Mouse (Mus musculus) ES-Bruce4 (cell line): ENCODE measurements around the gene Aldh3a2. TPM values are rescaled to one million over a fixed set of nuclear protein-coding genes. Genes with fewer than 3 reads are reported as not detected.
A peak's percentile ranks its signal among the peaks of the same experiment; 100 is the strongest.

Experiments
- H3K27ac ChIP-seq: 2 replicates; pipeline ENCODE4 v1.5.1; 2012; ENCODE audit warnings: low read length, inconsistent platforms; ENCODE audit not compliant: insufficient read depth
- H3K27me3 ChIP-seq: 2 replicates; pipeline ENCODE4 v1.6.1; 2012; ENCODE audit warnings: mild to moderate bottlenecking, low read length, inconsistent platforms; ENCODE audit not compliant: control insufficient read depth, poor library complexity, insufficient read depth, severe bottlenecking
- H3K36me3 ChIP-seq: 2 replicates; pipeline ENCODE4 v1.6.1; 2012; ENCODE audit warnings: inconsistent platforms, mild to moderate bottlenecking, low read length, moderate library complexity; ENCODE audit not compliant: control insufficient read depth, poor library complexity, insufficient read depth, severe bottlenecking
- H3K4me1 ChIP-seq: one replicate; pipeline ENCODE4 v1.8.1; 2011; ENCODE audit warnings: low read length; ENCODE audit not compliant: control insufficient read depth, insufficient read depth
- H3K4me3 ChIP-seq: 2 replicates; pipeline ENCODE4 v1.5.1; 2011; ENCODE audit warnings: low read depth, mild to moderate bottlenecking, low read length
- H3K9ac ChIP-seq: 2 replicates; pipeline ENCODE4 v1.6.1; 2012; ENCODE audit warnings: low read depth, mild to moderate bottlenecking, inconsistent platforms; ENCODE audit not compliant: poor library complexity, severe bottlenecking
- H3K9me3 ChIP-seq: replicated peaks from 2 replicates; pipeline ENCODE4 v1.6.1; 2012; ENCODE audit warnings: mild to moderate bottlenecking, low read length, inconsistent platforms; ENCODE audit not compliant: control insufficient read depth, poor library complexity, insufficient read depth, severe bottlenecking
- CTCF ChIP-seq: IDR thresholded peaks from one replicate; pipeline ENCODE4 v1.8.1; 2011; ENCODE audit warnings: low read depth, low read length
- EP300 ChIP-seq: IDR thresholded peaks from 2 replicates; pipeline ENCODE4 v1.6.1; 2011; ENCODE audit warnings: low read depth, low read length; ENCODE audit not compliant: insufficient read depth
- POLR2A ChIP-seq: IDR thresholded peaks from one replicate; pipeline ENCODE4 v1.8.1; 2011; ENCODE audit warnings: low read length; ENCODE audit not compliant: insufficient read depth
- polyA plus RNA-seq: library from polyadenylated mRNA; stranded (reverse); fragments of >200 nt; gene quantifications from 2 replicates; pipeline ENCODE4 v1.2.4, GENCODE M21; 2011; ENCODE audit warnings: low read depth; ENCODE audit not compliant: missing spikeins, insufficient read depth, insufficient read length

The Aldh3a2 gene
- polyA plus RNA-seq, 1 experiment: 21.3 TPM

GRCm38 (mm10) chr11:61234174-61234573 lies 33.1 kb downstream of the Aldh3a2 start:
- no peaks in the 10 kb centered on the region for H3K27me3 ChIP-seq
- H3K27ac ChIP-seq: no peak overlapping the region
- TF ChIP-seq CTCF (no peak), POLR2A (no peak), EP300 (no peak)
- no peaks in the 10 kb centered on the region for H3K9me3 ChIP-seq
- H3K4me1 ChIP-seq: no peaks in the 10 kb centered on the region
- no peak overlapping the region for H3K9ac ChIP-seq
- H3K4me3 ChIP-seq: no peak overlapping the region
- no peaks in the 10 kb centered on the region for H3K36me3 ChIP-seq

- H3K27ac ChIP-seq: no peak overlapping the region
- H3K4me1 ChIP-seq: no peaks in the 10 kb centered on the region
- H3K36me3 ChIP-seq: no peaks in the 10 kb centered on the region
- no peak overlapping the region for H3K9ac ChIP-seq
- H3K27me3 ChIP-seq: no peaks in the 10 kb centered on the region
- H3K4me3 ChIP-seq: no peak overlapping the region
- no peak for TF ChIP-seq EP300
- peak; percentile 36 for TF ChIP-seq CTCF
- no peaks in the 10 kb centered on the region for H3K9me3 ChIP-seq
Observed at GRCm38 (mm10) chr11:61231329-61231728, 35.9 kb downstream of the Aldh3a2 start.

- Histone ChIP-seq H3K9me3 (no peaks in the 10 kb centered on the region), H3K4me3 (no peak overlapping the region)
- no peak for TF ChIP-seq CTCF
- no peak for TF ChIP-seq EP300
- TF ChIP-seq POLR2A: no peak
Observed at GRCm38 (mm10) chr11:61228406-61228805, 38.9 kb downstream of the Aldh3a2 start.

GRCm38 (mm10) chr11:61227816-61228215 lies 39.4 kb downstream of the Aldh3a2 start:
- no peak overlapping the region for H3K4me3 ChIP-seq
- no peaks in the 10 kb centered on the region for H3K27me3 ChIP-seq
- H3K9me3 ChIP-seq: no peaks in the 10 kb centered on the region
- no peak overlapping the region for H3K9ac ChIP-seq
- H3K4me1 ChIP-seq: no peaks in the 10 kb centered on the region
- H3K27ac ChIP-seq: no peak overlapping the region
- no peak for TF ChIP-seq POLR2A
- TF ChIP-seq CTCF: no peak
- TF ChIP-seq EP300: no peak
- no peaks in the 10 kb centered on the region for H3K36me3 ChIP-seq

More at GRCm38 (mm10) chr11:61228406-61228805, 38.9 kb downstream of the Aldh3a2 start:
- H3K4me1 ChIP-seq: no peaks in the 10 kb centered on the region
- H3K36me3 ChIP-seq: no peaks in the 10 kb centered on the region
- H3K27ac ChIP-seq: no peak overlapping the region
- no peak overlapping the region for H3K9ac ChIP-seq
- H3K27me3 ChIP-seq: no peaks in the 10 kb centered on the region

GRCm38 (mm10) chr11:61225941-61226412 lies 41.3 kb downstream of the Aldh3a2 start:
- no peaks in the 10 kb centered on the region for H3K36me3 ChIP-seq
- H3K27me3 ChIP-seq: no peaks in the 10 kb centered on the region
- H3K9me3 ChIP-seq: no peaks in the 10 kb centered on the region
- no peaks in the 10 kb centered on the region for H3K4me1 ChIP-seq
- no peak overlapping the region for H3K4me3 ChIP-seq
- no peak overlapping the region for H3K9ac ChIP-seq
- H3K27ac ChIP-seq: no peak overlapping the region
- TF ChIP-seq POLR2A: no peak
- TF ChIP-seq EP300: no peak
- TF ChIP-seq CTCF: no peak

GRCm38 (mm10) chr11:61225511-61225910 lies 41.8 kb downstream of the Aldh3a2 start:
- Histone ChIP-seq H3K27me3 (no peaks in the 10 kb centered on the region), H3K9ac (no peak overlapping the region), H3K27ac (no peak overlapping the region), H3K4me1 (no peaks in the 10 kb centered on the region), H3K9me3 (no peaks in the 10 kb centered on the region), H3K4me3 (no peak overlapping the region), H3K36me3 (no peaks in the 10 kb centered on the region)
- TF ChIP-seq POLR2A (no peak), CTCF (no peak), EP300 (no peak)
